Mouse (Mus musculus): ENCODE measurements around the gene Slc41a2. TPM values are rescaled to one million over a fixed set of nuclear protein-coding genes. Genes with fewer than 3 reads are reported as not detected.
A peak's percentile ranks its signal among the peaks of the same experiment; 100 is the strongest.

Slc41a2 gene
- polyA plus RNA-seq, 1 experiment from 2014 or later = 9.9 TPM

- DNase-seq (no peak), ATAC-seq (ENCODE audit: low FRiP score, low TSS enrichment) (no peak)
- Histone ChIP-seq H3K27ac (replicated peaks; ENCODE audit: low read depth, low read length) (no peak overlapping the region), H3K9ac (replicated peaks; ENCODE audit: low read length) (no peak overlapping the region), H3K27me3 (ENCODE audit: control insufficient read depth, insufficient read depth, low read length) (no peaks in the 10 kb centered on the region), H3K4me1 (ENCODE audit: control insufficient read depth, insufficient read depth, low read length) (no peaks in the 10 kb centered on the region), H3K9me3 (ENCODE audit: control insufficient read depth, low read length) (no peaks in the 10 kb centered on the region), H3K4me3 (replicated peaks; ENCODE audit: low read depth, low read length) (no peak overlapping the region), H3K4me2 (ENCODE audit: low read length) (no peak overlapping the region), H3K36me3 (ENCODE audit: control insufficient read depth, insufficient read depth, low read length) (no peaks in the 10 kb centered on the region)
- 89% methylated on average over 7 of the region's 7 CpGs for WGBS
Observed at GRCm38 (mm10) chr10:83310356-83310755, 27.3 kb downstream of the Slc41a2 start.

- no peak for DNase-seq
- H3K4me2 ChIP-seq (ENCODE audit: low read length) = no peak overlapping the region
- no peaks in the 10 kb centered on the region for H3K4me1 ChIP-seq (ENCODE audit: control insufficient read depth, insufficient read depth, low read length)
- H3K4me3 ChIP-seq (replicated peaks; ENCODE audit: low read depth, low read length) = no peak overlapping the region
- H3K27ac ChIP-seq (replicated peaks; ENCODE audit: low read depth, low read length) = no peak overlapping the region
- H3K9me3 ChIP-seq (ENCODE audit: control insufficient read depth, low read length) = no peaks in the 10 kb centered on the region
- ATAC-seq (ENCODE audit: low FRiP score, low TSS enrichment) = no peak
- 88% methylated on average over 4 of the region's 4 CpGs for WGBS
- H3K27me3 ChIP-seq (ENCODE audit: control insufficient read depth, insufficient read depth, low read length) = no peaks in the 10 kb centered on the region
- H3K36me3 ChIP-seq (ENCODE audit: control insufficient read depth, insufficient read depth, low read length) = no peaks in the 10 kb centered on the region
- no peak overlapping the region for H3K9ac ChIP-seq (replicated peaks; ENCODE audit: low read length)
Observed at GRCm38 (mm10) chr10:83301687-83302086, 36.0 kb downstream of the Slc41a2 start.

- H3K36me3 ChIP-seq (ENCODE audit: control insufficient read depth, insufficient read depth, low read length) = no peaks in the 10 kb centered on the region
- H3K4me1 ChIP-seq (ENCODE audit: control insufficient read depth, insufficient read depth, low read length) = no peaks in the 10 kb centered on the region
- ATAC-seq (ENCODE audit: low FRiP score, low TSS enrichment) (no peak), DNase-seq (no peak)
- 76% methylated on average over 3 of the region's 3 CpGs for WGBS
- no peak overlapping the region for H3K4me3 ChIP-seq (replicated peaks; ENCODE audit: low read depth, low read length)
- H3K27ac ChIP-seq (replicated peaks; ENCODE audit: low read depth, low read length) = no peak overlapping the region
- no peak overlapping the region for H3K4me2 ChIP-seq (ENCODE audit: low read length)
- no peaks in the 10 kb centered on the region for H3K27me3 ChIP-seq (ENCODE audit: control insufficient read depth, insufficient read depth, low read length)
- no peaks in the 10 kb centered on the region for H3K9me3 ChIP-seq (ENCODE audit: control insufficient read depth, low read length)
- H3K9ac ChIP-seq (replicated peaks; ENCODE audit: low read length) = no peak overlapping the region
Observed at GRCm38 (mm10) chr10:83301054-83301453, 36.6 kb downstream of the Slc41a2 start.

GRCm38 (mm10) chr10:83297017-83297416 lies 40.7 kb downstream of the Slc41a2 start:
- no peak overlapping the region for H3K27ac ChIP-seq (replicated peaks; ENCODE audit: low read depth, low read length)
- no peaks in the 10 kb centered on the region for H3K9me3 ChIP-seq (ENCODE audit: control insufficient read depth, low read length)
- WGBS = 85% methylated on average over 4 of the region's 4 CpGs
- no peak for DNase-seq
- no peaks in the 10 kb centered on the region for H3K27me3 ChIP-seq (ENCODE audit: control insufficient read depth, insufficient read depth, low read length)
- no peaks in the 10 kb centered on the region for H3K36me3 ChIP-seq (ENCODE audit: control insufficient read depth, insufficient read depth, low read length)
- H3K4me1 ChIP-seq (ENCODE audit: control insufficient read depth, insufficient read depth, low read length) = no peaks in the 10 kb centered on the region
- H3K4me2 ChIP-seq (ENCODE audit: low read length) = no peak overlapping the region
- ATAC-seq (ENCODE audit: low FRiP score, low TSS enrichment) = no peak
- H3K9ac ChIP-seq (replicated peaks; ENCODE audit: low read length) = no peak overlapping the region
- H3K4me3 ChIP-seq (replicated peaks; ENCODE audit: low read depth, low read length) = no peak overlapping the region

- DNase-seq = peak; percentile 82
- WGBS = 52% methylated on average over 9 of the region's 9 CpGs
- no peak for ATAC-seq (ENCODE audit: low FRiP score, low TSS enrichment)
- H3K27me3 ChIP-seq (ENCODE audit: control insufficient read depth, insufficient read depth, low read length) = no peaks in the 10 kb centered on the region
- H3K4me2 ChIP-seq (ENCODE audit: low read length) = no peak overlapping the region
- no peaks in the 10 kb centered on the region for H3K4me1 ChIP-seq (ENCODE audit: control insufficient read depth, insufficient read depth, low read length)
- H3K9me3 ChIP-seq (ENCODE audit: control insufficient read depth, low read length) = no peaks in the 10 kb centered on the region
- no peak overlapping the region for H3K9ac ChIP-seq (replicated peaks; ENCODE audit: low read length)
- no peak overlapping the region for H3K4me3 ChIP-seq (replicated peaks; ENCODE audit: low read depth, low read length)
- no peaks in the 10 kb centered on the region for H3K36me3 ChIP-seq (ENCODE audit: control insufficient read depth, insufficient read depth, low read length)
- H3K27ac ChIP-seq (replicated peaks; ENCODE audit: low read depth, low read length) = no peak overlapping the region
Observed at GRCm38 (mm10) chr10:83294746-83295145, 42.9 kb downstream of the Slc41a2 start.

GRCm38 (mm10) chr10:83293352-83293751 lies 44.3 kb downstream of the Slc41a2 start:
- 74% methylated on average over 9 of the region's 9 CpGs for WGBS
- ATAC-seq (ENCODE audit: low FRiP score, low TSS enrichment) (no peak), DNase-seq (no peak)
- no peak overlapping the region for H3K4me3 ChIP-seq (replicated peaks; ENCODE audit: low read depth, low read length)
- no peaks in the 10 kb centered on the region for H3K36me3 ChIP-seq (ENCODE audit: control insufficient read depth, insufficient read depth, low read length)
- no peaks in the 10 kb centered on the region for H3K9me3 ChIP-seq (ENCODE audit: control insufficient read depth, low read length)
- H3K27me3 ChIP-seq (ENCODE audit: control insufficient read depth, insufficient read depth, low read length) = no peaks in the 10 kb centered on the region
- H3K9ac ChIP-seq (replicated peaks; ENCODE audit: low read length) = no peak overlapping the region
- no peak overlapping the region for H3K27ac ChIP-seq (replicated peaks; ENCODE audit: low read depth, low read length)
- H3K4me1 ChIP-seq (ENCODE audit: control insufficient read depth, insufficient read depth, low read length) = no peaks in the 10 kb centered on the region
- no peak overlapping the region for H3K4me2 ChIP-seq (ENCODE audit: low read length)

GRCm38 (mm10) chr10:83291731-83292130 lies 46.0 kb downstream of the Slc41a2 start:
- no peak overlapping the region for H3K4me2 ChIP-seq (ENCODE audit: low read length)
- H3K4me3 ChIP-seq (replicated peaks; ENCODE audit: low read depth, low read length) = no peak overlapping the region
- DNase-seq (no peak), ATAC-seq (ENCODE audit: low FRiP score, low TSS enrichment) (no peak)
- 91% methylated on average over 11 of the region's 11 CpGs for WGBS
- H3K9me3 ChIP-seq (ENCODE audit: control insufficient read depth, low read length) = no peaks in the 10 kb centered on the region
- no peaks in the 10 kb centered on the region for H3K36me3 ChIP-seq (ENCODE audit: control insufficient read depth, insufficient read depth, low read length)
- no peak overlapping the region for H3K27ac ChIP-seq (replicated peaks; ENCODE audit: low read depth, low read length)
- no peaks in the 10 kb centered on the region for H3K4me1 ChIP-seq (ENCODE audit: control insufficient read depth, insufficient read depth, low read length)
- H3K27me3 ChIP-seq (ENCODE audit: control insufficient read depth, insufficient read depth, low read length) = no peaks in the 10 kb centered on the region
- no peak overlapping the region for H3K9ac ChIP-seq (replicated peaks; ENCODE audit: low read length)

GRCm38 (mm10) chr10:83287828-83288227 lies 49.9 kb downstream of the Slc41a2 start:
- H3K4me1 ChIP-seq (ENCODE audit: control insufficient read depth, insufficient read depth, low read length) = peaks cover 5% of the 10 kb centered on the region; the same call in 1 of the 2 replicates
- DNase-seq (no peak), ATAC-seq (ENCODE audit: low FRiP score, low TSS enrichment) (no peak)
- WGBS = 76% methylated on average over 6 of the region's 6 CpGs
- no peak overlapping the region for H3K4me3 ChIP-seq (replicated peaks; ENCODE audit: low read depth, low read length)
- no peak overlapping the region for H3K27ac ChIP-seq (replicated peaks; ENCODE audit: low read depth, low read length)
- H3K9ac ChIP-seq (replicated peaks; ENCODE audit: low read length) = no peak overlapping the region
- no peaks in the 10 kb centered on the region for H3K36me3 ChIP-seq (ENCODE audit: control insufficient read depth, insufficient read depth, low read length)
- H3K4me2 ChIP-seq (ENCODE audit: low read length) = no peak overlapping the region
- H3K9me3 ChIP-seq (ENCODE audit: control insufficient read depth, low read length) = no peaks in the 10 kb centered on the region
- no peaks in the 10 kb centered on the region for H3K27me3 ChIP-seq (ENCODE audit: control insufficient read depth, insufficient read depth, low read length)

- no peaks in the 10 kb centered on the region for H3K36me3 ChIP-seq (ENCODE audit: control insufficient read depth, insufficient read depth, low read length)
- DNase-seq (peak; percentile 49), ATAC-seq (ENCODE audit: low FRiP score, low TSS enrichment) (no peak)
- no peaks in the 10 kb centered on the region for H3K9me3 ChIP-seq (ENCODE audit: control insufficient read depth, low read length)
- H3K4me2 ChIP-seq (ENCODE audit: low read length) = peak overlapping the region; percentile 37
- 0 out of 2 replicates have a peak overlapping the region, but pooled peaks have one; percentile 7 for H3K4me3 ChIP-seq (replicated peaks; ENCODE audit: low read depth, low read length)
- H3K27me3 ChIP-seq (ENCODE audit: control insufficient read depth, insufficient read depth, low read length) = no peaks in the 10 kb centered on the region
- 46% methylated on average over 7 of the region's 7 CpGs for WGBS
- peaks cover 5% of the 10 kb centered on the region; the same call in 1 of the 2 replicates for H3K4me1 ChIP-seq (ENCODE audit: control insufficient read depth, insufficient read depth, low read length)
- H3K27ac ChIP-seq (replicated peaks; ENCODE audit: low read depth, low read length) = peak overlapping the region; percentile 72
- peak overlapping the region; percentile 32 for H3K9ac ChIP-seq (replicated peaks; ENCODE audit: low read length)
Observed at GRCm38 (mm10) chr10:83286399-83286798, 51.3 kb downstream of the Slc41a2 start.
